Mouse (Mus musculus) ES-Bruce4 (cell line): ENCODE measurements around the gene Slit1. TPM values are rescaled to one million over a fixed set of nuclear protein-coding genes. Genes with fewer than 3 reads are reported as not detected.

Experiments used
- H3K27ac ChIP-seq: 2 replicates; pipeline ENCODE4 v1.5.1; 2012; ENCODE audit warnings: low read length, inconsistent platforms; ENCODE audit not compliant: insufficient read depth
- H3K27me3 ChIP-seq: 2 replicates; pipeline ENCODE4 v1.6.1; 2012; ENCODE audit warnings: mild to moderate bottlenecking, low read length, inconsistent platforms; ENCODE audit not compliant: control insufficient read depth, poor library complexity, insufficient read depth, severe bottlenecking
- H3K36me3 ChIP-seq: 2 replicates; pipeline ENCODE4 v1.6.1; 2012; ENCODE audit warnings: inconsistent platforms, mild to moderate bottlenecking, low read length, moderate library complexity; ENCODE audit not compliant: control insufficient read depth, poor library complexity, insufficient read depth, severe bottlenecking
- H3K4me1 ChIP-seq: one replicate; pipeline ENCODE4 v1.8.1; 2011; ENCODE audit warnings: low read length; ENCODE audit not compliant: control insufficient read depth, insufficient read depth
- H3K4me3 ChIP-seq: 2 replicates; pipeline ENCODE4 v1.5.1; 2011; ENCODE audit warnings: low read depth, mild to moderate bottlenecking, low read length
- H3K9ac ChIP-seq: 2 replicates; pipeline ENCODE4 v1.6.1; 2012; ENCODE audit warnings: low read depth, mild to moderate bottlenecking, inconsistent platforms; ENCODE audit not compliant: poor library complexity, severe bottlenecking
- H3K9me3 ChIP-seq: replicated peaks from 2 replicates; pipeline ENCODE4 v1.6.1; 2012; ENCODE audit warnings: mild to moderate bottlenecking, low read length, inconsistent platforms; ENCODE audit not compliant: control insufficient read depth, poor library complexity, insufficient read depth, severe bottlenecking
- CTCF ChIP-seq: IDR thresholded peaks from one replicate; pipeline ENCODE4 v1.8.1; 2011; ENCODE audit warnings: low read depth, low read length
- EP300 ChIP-seq: IDR thresholded peaks from 2 replicates; pipeline ENCODE4 v1.6.1; 2011; ENCODE audit warnings: low read depth, low read length; ENCODE audit not compliant: insufficient read depth
- POLR2A ChIP-seq: IDR thresholded peaks from one replicate; pipeline ENCODE4 v1.8.1; 2011; ENCODE audit warnings: low read length; ENCODE audit not compliant: insufficient read depth
- polyA plus RNA-seq: library from polyadenylated mRNA; stranded (reverse); fragments of >200 nt; gene quantifications from 2 replicates; pipeline ENCODE4 v1.2.4, GENCODE M21; 2011; ENCODE audit warnings: low read depth; ENCODE audit not compliant: missing spikeins, insufficient read depth, insufficient read length

Slit1 gene
- polyA plus RNA-seq, 1 experiment = 1.2 TPM

- Histone ChIP-seq H3K9me3 (no peaks in the 10 kb centered on the region), H3K27ac (no peak overlapping the region), H3K4me3 (no peak overlapping the region), H3K36me3 (no peaks in the 10 kb centered on the region), H3K27me3 (no peaks in the 10 kb centered on the region), H3K9ac (no peak overlapping the region), H3K4me1 (no peaks in the 10 kb centered on the region)
- TF ChIP-seq POLR2A = no peak
- TF ChIP-seq EP300 = no peak
- TF ChIP-seq CTCF = no peak
Observed at GRCm38 (mm10) chr19:41716233-41717218, 26.9 kb downstream of the Slit1 start.

- Histone ChIP-seq H3K36me3 (no peaks in the 10 kb centered on the region), H3K27me3 (no peaks in the 10 kb centered on the region), H3K27ac (no peak overlapping the region), H3K4me1 (no peaks in the 10 kb centered on the region), H3K9me3 (no peaks in the 10 kb centered on the region), H3K4me3 (no peak overlapping the region), H3K9ac (no peak overlapping the region)
- TF ChIP-seq POLR2A = no peak
- TF ChIP-seq CTCF = no peak
- no peak for TF ChIP-seq EP300
Observed at GRCm38 (mm10) chr19:41714431-41714917, 29.0 kb downstream of the Slit1 start.

DNA sequence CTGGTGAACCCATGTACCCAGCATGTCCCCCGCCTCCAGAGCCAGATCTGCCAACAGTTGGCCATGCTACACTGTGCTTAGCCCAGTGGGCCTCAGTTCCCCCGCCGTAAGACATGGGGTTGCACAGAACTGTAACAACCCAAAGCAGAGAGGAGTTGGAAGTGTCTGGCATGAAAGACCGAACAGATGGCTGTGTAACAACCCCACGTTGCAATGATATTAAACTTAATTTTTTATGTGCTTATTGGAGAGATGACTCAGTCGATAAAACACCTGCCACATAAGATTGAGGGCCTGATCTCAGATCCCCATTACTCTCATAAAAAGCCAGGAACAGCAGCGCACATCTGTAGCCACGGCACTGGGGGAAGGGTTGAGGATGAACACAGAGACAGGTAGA is 30.6 kb downstream of the Slit1 start:
- Histone ChIP-seq H3K4me3 (no peak overlapping the region), H3K27me3 (no peaks in the 10 kb centered on the region), H3K27ac (no peak overlapping the region), H3K4me1 (no peaks in the 10 kb centered on the region), H3K9me3 (no peaks in the 10 kb centered on the region), H3K9ac (no peak overlapping the region), H3K36me3 (no peaks in the 10 kb centered on the region)
- no peak for TF ChIP-seq EP300
- TF ChIP-seq POLR2A = no peak
- no peak for TF ChIP-seq CTCF

GRCm38 (mm10) chr19:41711665-41712064 is 31.8 kb downstream of the Slit1 start:
- no peaks in the 10 kb centered on the region for H3K9me3 ChIP-seq
- no peak for TF ChIP-seq CTCF
- no peak for TF ChIP-seq EP300
- no peak for TF ChIP-seq POLR2A
- H3K9ac ChIP-seq = no peak overlapping the region
- H3K27me3 ChIP-seq = no peaks in the 10 kb centered on the region
- no peak overlapping the region for H3K4me3 ChIP-seq
- H3K4me1 ChIP-seq = no peaks in the 10 kb centered on the region
- no peaks in the 10 kb centered on the region for H3K36me3 ChIP-seq
- H3K27ac ChIP-seq = no peak overlapping the region

DNA sequence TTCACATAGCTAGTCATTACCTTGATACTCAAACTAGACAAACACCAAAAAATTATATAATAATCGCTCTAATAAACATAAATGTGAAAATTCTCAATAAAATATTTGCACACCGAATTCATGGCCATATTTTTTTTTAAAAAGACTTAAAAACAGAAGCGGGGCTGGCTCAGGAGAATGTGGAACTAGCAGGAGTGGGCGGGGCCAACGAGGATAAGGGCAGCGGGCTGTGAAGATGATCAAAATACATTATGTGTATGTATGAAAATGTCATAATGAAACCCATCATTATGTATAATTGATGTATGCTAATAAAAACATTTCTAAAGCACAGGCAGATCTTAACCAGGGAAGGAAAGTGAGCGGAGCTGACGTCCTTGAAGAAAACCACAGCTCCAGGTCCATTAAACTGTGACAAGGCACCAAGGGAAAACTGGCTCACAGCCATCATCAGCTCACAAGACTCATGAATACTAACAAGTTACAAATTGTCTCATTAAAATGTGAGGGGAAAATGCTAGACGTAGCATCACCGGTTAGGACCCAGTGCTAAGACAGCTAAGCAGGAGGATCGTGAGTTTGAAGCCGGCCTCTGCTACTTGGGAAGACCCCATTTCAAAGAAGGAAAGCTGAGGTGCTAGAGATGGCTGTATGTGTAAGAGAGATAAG is 33.8 kb downstream of the Slit1 start:
- Histone ChIP-seq H3K27me3 (no peaks in the 10 kb centered on the region), H3K4me3 (no peak overlapping the region), H3K9me3 (no peaks in the 10 kb centered on the region), H3K9ac (no peak overlapping the region), H3K36me3 (no peaks in the 10 kb centered on the region), H3K27ac (no peak overlapping the region), H3K4me1 (no peaks in the 10 kb centered on the region)
- TF ChIP-seq POLR2A (no peak), EP300 (no peak), CTCF (no peak)

- H3K27me3 ChIP-seq = no peaks in the 10 kb centered on the region
Observed at GRCm38 (mm10) chr19:41707850-41708249, 35.6 kb downstream of the Slit1 start.

More at GRCm38 (mm10) chr19:41707850-41708249, 35.6 kb downstream of the Slit1 start:
- TF ChIP-seq CTCF (no peak), EP300 (no peak), POLR2A (no peak)
- H3K9ac ChIP-seq = no peak overlapping the region
- no peaks in the 10 kb centered on the region for H3K9me3 ChIP-seq
- H3K4me1 ChIP-seq = no peaks in the 10 kb centered on the region
- no peak overlapping the region for H3K27ac ChIP-seq
- no peak overlapping the region for H3K4me3 ChIP-seq
- no peaks in the 10 kb centered on the region for H3K36me3 ChIP-seq
